Mouse (Mus musculus): ENCODE results near the gene Defa33. TPM values are rescaled to one million over a fixed set of nuclear protein-coding genes. Genes with fewer than 3 reads are reported as not detected.
"Not testable (repeated sequence)": the region's sequence is repeated elsewhere in the genome, so short reads cannot be mapped to it uniquely, and the experiment has no call there.

Defa33 gene
- polyA plus RNA-seq (2012; rRNA removed) = not detected in 2 replicates

DNA sequence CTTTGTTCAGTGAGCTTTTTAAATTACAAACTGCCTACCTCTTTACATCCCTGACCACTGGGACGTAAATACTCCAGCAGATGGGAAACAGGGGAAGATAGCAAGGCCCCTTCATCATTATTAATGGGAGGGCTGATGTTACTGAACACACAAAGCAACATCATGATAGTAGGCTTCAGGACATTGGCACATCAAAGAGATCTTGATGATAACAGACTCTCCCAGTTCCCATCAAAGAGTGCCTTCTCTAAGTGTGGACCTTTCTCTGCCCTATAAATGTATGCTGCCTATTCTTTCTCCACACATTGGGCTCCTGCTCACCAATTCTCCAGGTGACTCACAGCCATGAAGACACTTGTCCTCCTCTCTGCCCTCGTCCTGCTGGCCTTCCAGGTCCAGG lies at the start of gene Defa33:
Defa33 (plus strand) TSS at position 301 of the 400 bp plus-strand sequence.
- H3K27ac ChIP-seq (ENCODE audit: insufficient read depth, low read length); H3K4me3 ChIP-seq (replicated peaks; ENCODE audit: insufficient read depth, low read depth, low read length); H3K27me3 ChIP-seq (ENCODE audit: control insufficient read depth, insufficient read depth, low read length); DNase-seq; H3K4me1 ChIP-seq (ENCODE audit: control insufficient read depth, insufficient read depth, low read length): not testable (repeated sequence)
- no CpG with 5 or more reads among the region's 2 CpGs for WGBS

- H3K4me3 ChIP-seq (replicated peaks; ENCODE audit: insufficient read depth, low read depth, low read length); H3K27me3 ChIP-seq (ENCODE audit: control insufficient read depth, insufficient read depth, low read length); DNase-seq; H3K4me1 ChIP-seq (ENCODE audit: control insufficient read depth, insufficient read depth, low read length); H3K27ac ChIP-seq (ENCODE audit: insufficient read depth, low read length): not testable (repeated sequence)
- WGBS = 33% methylated on average over 1 of the region's 2 CpGs
Observed at GRCm38 (mm10) chr8:21378215-21378614, 13.4 kb upstream of the Defa33 start, which contains the start of gene Defa2. Defa2 (plus strand) TSS chr8:21378515.

GRCm38 (mm10) chr8:21427111-21427510 lies 35.5 kb downstream of the Defa33 start, which contains the start of gene Defa36:
Defa36 (plus strand) TSS chr8:21427411.
- not testable (repeated sequence) for H3K4me3 ChIP-seq (replicated peaks; ENCODE audit: insufficient read depth, low read depth, low read length); H3K27me3 ChIP-seq (ENCODE audit: control insufficient read depth, insufficient read depth, low read length); DNase-seq; H3K27ac ChIP-seq (ENCODE audit: insufficient read depth, low read length); H3K4me1 ChIP-seq (ENCODE audit: control insufficient read depth, insufficient read depth, low read length)
- no CpG with 5 or more reads among the region's 1 CpGs for WGBS

Other genes starting within 250 kb of the Defa33 start
- gene Defa22, start 229.5 kb upstream of the Defa33 start, polyA plus RNA-seq (2012; rRNA removed) = not detected in 2 replicates
- gene Defa31, start 200.2 kb upstream of the Defa33 start, polyA plus RNA-seq (2012; rRNA removed) = not detected in 2 replicates
- gene Gm15293, start 190.2 kb upstream of the Defa33 start, polyA plus RNA-seq (2012; rRNA removed) = not detected in 2 replicates
- gene Gm15292, start 142.1 kb upstream of the Defa33 start, polyA plus RNA-seq (2012; rRNA removed) = not detected in 2 replicates
- not detected in 2 replicates for gene Defa27, start 76.3 kb upstream of the Defa33 start, polyA plus RNA-seq (2012; rRNA removed)
- not detected in 2 replicates for gene Defa29, start 64.8 kb upstream of the Defa33 start, polyA plus RNA-seq (2012; rRNA removed)
- gene Defa2, start 13.3 kb upstream of the Defa33 start, polyA plus RNA-seq (2012; rRNA removed) = not detected in 2 replicates
- not detected in 2 replicates for gene Defa36, start 35.6 kb downstream of the Defa33 start, polyA plus RNA-seq (2012; rRNA removed)
- gene Gm7849, start 64.7 kb downstream of the Defa33 start, polyA plus RNA-seq (2012; rRNA removed) = 0.30 TPM in 1 of 2 replicates, not detected in the other
- not detected in 2 replicates for gene Defa20, start 117.4 kb downstream of the Defa33 start, polyA plus RNA-seq (2012; rRNA removed)
- gene Defa32, start 137.2 kb downstream of the Defa33 start, polyA plus RNA-seq (2012; rRNA removed) = not detected in 2 replicates
- gene Defa37, start 173.6 kb downstream of the Defa33 start, polyA plus RNA-seq (2012; rRNA removed) = not detected in 2 replicates
- not detected in 2 replicates for gene Defa28, start 191.2 kb downstream of the Defa33 start, polyA plus RNA-seq (2012; rRNA removed)
- gene Gm7861, start 202.7 kb downstream of the Defa33 start, polyA plus RNA-seq (2012; rRNA removed) = not detected in 2 replicates
- gene Defa26, start 226.4 kb downstream of the Defa33 start, polyA plus RNA-seq (2012; rRNA removed) = not detected in 2 replicates

Data from cerebellum, adult 2 months (tissue).